Mouse (Mus musculus) testis, adult 2 months (tissue): ENCODE results near the gene Agrp.

Experiments
- CTCF ChIP-seq: fragments of 200-500 bp; IDR thresholded peaks from 2 replicates; pipeline ENCODE4 v1.5.1; 2012; ENCODE audit warnings: low read depth, mild to moderate bottlenecking, inconsistent platforms, low read length, moderate library complexity; ENCODE audit not compliant: control insufficient read depth, insufficient read depth, insufficient replicate concordance
- POLR2A ChIP-seq: fragments of 200-500 bp; IDR thresholded peaks from 2 replicates; pipeline ENCODE4 v1.6.1; 2012; ENCODE audit warnings: low read depth, mild to moderate bottlenecking, inconsistent platforms, low read length, moderate library complexity; ENCODE audit not compliant: control insufficient read depth

DNA sequence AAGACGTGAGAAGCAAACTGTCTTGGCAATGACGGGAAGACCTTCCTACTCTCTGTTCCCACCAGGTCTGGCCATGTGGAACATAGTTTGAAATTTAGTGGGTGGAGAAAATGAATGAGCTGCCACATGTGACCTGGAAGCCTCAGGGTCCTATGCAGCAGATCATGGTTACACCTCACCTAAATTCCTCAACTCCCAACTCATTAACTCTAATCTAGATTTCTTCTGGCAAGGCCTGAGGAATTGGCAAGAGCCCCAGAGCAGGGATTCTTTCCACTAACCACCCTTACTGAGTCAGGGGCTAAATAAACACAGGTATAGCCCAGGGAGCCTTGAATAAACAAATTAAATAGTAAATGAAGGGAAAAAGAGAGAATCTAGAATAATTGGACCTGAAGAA, 85.2 kb downstream of the Agrp start:
- TF ChIP-seq CTCF, result no peak
- no peak for TF ChIP-seq POLR2A
